Mouse (Mus musculus) CH12.LX (cell line): Measurements from ENCODE around the gene Fam228a.
"Not testable (repeated sequence)": the region's sequence is repeated elsewhere in the genome, so short reads cannot be mapped to it uniquely, and the experiment has no call there.

Experiments used
- CHD2 ChIP-seq: IDR thresholded peaks from 2 replicates; pipeline ENCODE4 v1.6.1; 2011; ENCODE audit warnings: low read length, improper control_type of control experiment
- CTCF ChIP-seq, 2 experiments: IDR thresholded peaks in 1 of 2; conservative IDR thresholded peaks in 1 of 2; 2 replicates each; pipeline ENCODE4 v1.5.1; 2011 to 2012; ENCODE audit warnings: low read depth in 2 of 2, low read length in 2 of 2, improper control_type of control experiment in 1 of 2, inconsistent platforms in 1 of 2, mild to moderate bottlenecking in 1 of 2, moderate library complexity in 1 of 2
- E2F4 ChIP-seq: IDR thresholded peaks from 2 replicates; pipeline ENCODE4 v1.6.1; 2011; ENCODE audit warnings: low read depth, low read length, improper control_type of control experiment; ENCODE audit not compliant: insufficient replicate concordance
- EP300 ChIP-seq: IDR thresholded peaks from 2 replicates; pipeline ENCODE4 v1.6.1; 2011; ENCODE audit warnings: low read length, improper control_type of control experiment
- ETS1 ChIP-seq: conservative IDR thresholded peaks from 2 replicates; pipeline ENCODE4 v1.6.1; 2012; ENCODE audit warnings: low read depth, mild to moderate bottlenecking, inconsistent platforms, low read length, improper control_type of control experiment, moderate library complexity
- JUND ChIP-seq: conservative IDR thresholded peaks from 2 replicates; pipeline ENCODE4 v1.6.1; 2011; ENCODE audit warnings: low read depth, low read length, improper control_type of control experiment
- MAFK ChIP-seq: IDR thresholded peaks from 2 replicates; pipeline ENCODE4 v1.6.1; 2011; ENCODE audit warnings: low read length, improper control_type of control experiment; ENCODE audit not compliant: insufficient replicate concordance
- MAX ChIP-seq: IDR thresholded peaks from 2 replicates; pipeline ENCODE4 v1.6.1; 2011; ENCODE audit warnings: low read length, improper control_type of control experiment
- NRF1 ChIP-seq: IDR thresholded peaks from 2 replicates; pipeline ENCODE4 v1.6.1; 2014; ENCODE audit warnings: low read depth, mild to moderate bottlenecking, inconsistent platforms, low read length, improper control_type of control experiment, moderate library complexity
- POLR2A ChIP-seq: IDR thresholded peaks from 2 replicates; pipeline ENCODE4 v1.6.1; 2011; ENCODE audit warnings: low read depth, mild to moderate bottlenecking, improper control_type of control experiment, low read length
- SMC3 ChIP-seq: IDR thresholded peaks from 2 replicates; pipeline ENCODE4 v1.6.1; 2011; ENCODE audit warnings: low read depth, low read length, improper control_type of control experiment
- ZKSCAN1 ChIP-seq: IDR thresholded peaks from 2 replicates; pipeline ENCODE4 v1.6.1; 2012; ENCODE audit warnings: low read depth, inconsistent platforms, low read length, improper control_type of control experiment, borderline replicate concordance
- ZNF384 ChIP-seq: IDR thresholded peaks from 2 replicates; pipeline ENCODE4 v1.6.1; 2012; ENCODE audit warnings: low read depth, low read length, improper control_type of control experiment, inconsistent platforms

DNA sequence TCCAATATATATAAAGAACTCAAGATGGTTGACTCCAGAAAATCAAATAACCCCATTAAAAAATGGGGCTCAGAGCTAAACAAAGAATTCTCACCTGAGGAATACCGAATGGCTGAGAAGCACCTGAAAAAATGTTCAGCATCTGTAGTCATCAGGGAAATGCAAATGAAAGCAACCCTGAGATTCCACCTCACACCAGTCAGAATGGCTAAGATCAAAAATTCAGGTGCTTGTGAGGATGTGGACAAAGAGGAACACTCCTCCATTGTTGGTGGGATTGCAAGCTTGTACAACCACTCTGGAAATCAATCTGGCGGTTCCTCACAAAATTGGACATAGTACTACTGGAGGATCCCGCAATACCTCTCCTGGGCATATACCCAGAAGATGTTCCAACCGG lies 16.2 kb upstream of the Fam228a start:
- TF ChIP-seq MAX; CTCF (conservative IDR thresholded peaks at IDR 0.05 in 1 of 2, IDR thresholded peaks at IDR 0.05 in 1 of 2; ENCODE audit: low read depth in 2 of 2, low read length in 2 of 2); EP300; JUND; ZNF384; ETS1; SMC3; NRF1; POLR2A; ZKSCAN1; E2F4; MAFK; CHD2: not testable (repeated sequence)
